Mouse (Mus musculus) embryo, embryonic 10.5 days (tissue): ENCODE measurements around the gene Fgf18.

Experiments
- DNase-seq: peaks from one replicate; pipeline ENCODE4 v3.0.0-alpha.2; 2015; ENCODE audit warnings: low spot score

The Fgf18 gene

DNA sequence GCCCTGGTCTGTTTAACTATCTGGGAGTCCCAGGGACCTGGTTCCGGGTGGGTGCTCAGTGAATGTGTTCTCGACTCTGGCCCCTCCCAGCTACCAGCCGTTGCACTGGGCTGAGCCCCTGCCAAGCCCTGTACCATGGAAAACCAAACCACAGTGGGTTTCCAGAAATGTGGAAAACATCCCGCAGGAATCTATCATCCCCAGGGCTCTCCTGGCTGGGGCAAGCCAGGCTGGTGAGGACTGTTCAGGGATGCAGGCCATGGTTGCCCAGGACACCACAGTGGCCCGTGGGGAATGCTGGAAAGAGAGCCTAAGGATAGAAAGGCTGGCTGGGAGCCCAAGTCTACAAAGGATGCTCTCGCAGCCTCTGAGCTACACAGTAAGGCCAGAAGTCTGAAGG lies 76.7 kb downstream of the Fgf18 start:
- peak; percentile 18 for DNase-seq
